Mouse (Mus musculus): ENCODE data around the gene Exoc6.
"Not testable (repeated sequence)": the region's sequence is repeated elsewhere in the genome, so short reads cannot be mapped to it uniquely, and the experiment has no call there.

Exoc6 gene

GRCm38 (mm10) chr19:37540201-37540600, 10.0 kb upstream of the Exoc6 start:
- no peak for DNase-seq

GRCm38 (mm10) chr19:37543537-37544326, 6.5 kb upstream of the Exoc6 start:
- no peak for DNase-seq

GRCm38 (mm10) chr19:37544476-37544875, 5.7 kb upstream of the Exoc6 start:
- DNase-seq: no peak

- no peak for DNase-seq
Measured at GRCm38 (mm10) chr19:37545231-37545630, 5.0 kb upstream of the Exoc6 start.

GRCm38 (mm10) chr19:37545725-37546124, 4.5 kb upstream of the Exoc6 start:
- no peak for DNase-seq

- no peak for DNase-seq
Measured at GRCm38 (mm10) chr19:37546776-37547175, 3.4 kb upstream of the Exoc6 start.

GRCm38 (mm10) chr19:37551040-37551566, 885 bp downstream of the Exoc6 start:
- peak; percentile 19 for DNase-seq

- DNase-seq: no peak
Measured at GRCm38 (mm10) chr19:37553376-37554265, 3.4 kb downstream of the Exoc6 start.

GRCm38 (mm10) chr19:37554266-37554650, 4.0 kb downstream of the Exoc6 start:
- DNase-seq: not testable (repeated sequence)

GRCm38 (mm10) chr19:37555863-37556566, 5.8 kb downstream of the Exoc6 start:
- DNase-seq: no peak

GRCm38 (mm10) chr19:37557898-37558297, 7.7 kb downstream of the Exoc6 start:
- no peak for DNase-seq

- peak; percentile 23 for DNase-seq
Measured at GRCm38 (mm10) chr19:37559286-37560079, 9.3 kb downstream of the Exoc6 start.

- DNase-seq: no peak
Measured at GRCm38 (mm10) chr19:37560080-37560427, 9.8 kb downstream of the Exoc6 start.

- DNase-seq: no peak
Measured at GRCm38 (mm10) chr19:37561106-37561892, 11.1 kb downstream of the Exoc6 start.

GRCm38 (mm10) chr19:37563763-37564162, 13.5 kb downstream of the Exoc6 start:
- peak; percentile 71 for DNase-seq

- no peak for DNase-seq
Measured at GRCm38 (mm10) chr19:37565806-37566205, 15.6 kb downstream of the Exoc6 start.

- no peak for DNase-seq
Measured at GRCm38 (mm10) chr19:37569186-37569754, 19.1 kb downstream of the Exoc6 start.

GRCm38 (mm10) chr19:37570966-37571718, 20.9 kb downstream of the Exoc6 start:
- DNase-seq: no peak

GRCm38 (mm10) chr19:37574802-37575201, 24.6 kb downstream of the Exoc6 start:
- no peak for DNase-seq

GRCm38 (mm10) chr19:37579607-37580006, 29.4 kb downstream of the Exoc6 start:
- no peak for DNase-seq
